Mouse (Mus musculus) MEL (cell line): ENCODE data around the gene Emsy. TPM values are rescaled to one million over a fixed set of nuclear protein-coding genes. Genes with fewer than 3 reads are reported as not detected.

Experiments used
- DNase-seq: peaks from one replicate; pipeline ENCODE4 v3.0.0; 2011; ENCODE audit warnings: low read depth, low spot score
- H3K27ac ChIP-seq: 2 replicates; pipeline ENCODE4 v1.5.1; 2012; ENCODE audit warnings: low read depth, mild to moderate bottlenecking, control low read depth, low read length, moderate library complexity; ENCODE audit not compliant: control insufficient read depth
- H3K27me3 ChIP-seq, 2 experiments: fragments of 150-350 bp in 1 of 2; sonication (generic) in 1 of 2; 2 replicates each; pipeline ENCODE4 v1.6.1; 2012; ENCODE audit warnings: low read length in 2 of 2, mild to moderate bottlenecking in 2 of 2, improper control_type of control experiment in 1 of 2, moderate library complexity in 1 of 2; ENCODE audit not compliant: insufficient read depth in 2 of 2, control insufficient read depth in 1 of 2
- H3K36me3 ChIP-seq, 2 experiments: 2 replicates each; pipeline ENCODE4 v1.6.1; 2012 to 2014; ENCODE audit warnings: low read length in 2 of 2, improper control_type of control experiment in 1 of 2, inconsistent platforms in 1 of 2, mild to moderate bottlenecking in 1 of 2; ENCODE audit not compliant: insufficient read depth in 2 of 2, control insufficient read depth in 1 of 2
- H3K4me1 ChIP-seq, 2 experiments: fragments of 150-350 bp in 1 of 2; sonication (generic) in 1 of 2; 2 replicates each; pipeline ENCODE4 v1.6.1; 2012; ENCODE audit warnings: low read length in 2 of 2, improper control_type of control experiment in 1 of 2, mild to moderate bottlenecking in 1 of 2; ENCODE audit not compliant: insufficient read depth in 2 of 2, control insufficient read depth in 1 of 2
- H3K4me3 ChIP-seq, 2 experiments: fragments of 150-350 bp in 1 of 2; sonication (generic) in 1 of 2; 2 replicates each; pipeline ENCODE4 v1.5.1; 2012; ENCODE audit warnings: low read depth in 2 of 2, low read length in 2 of 2, mild to moderate bottlenecking in 2 of 2, moderate library complexity in 2 of 2, control low read depth in 1 of 2, improper control_type of control experiment in 1 of 2; ENCODE audit not compliant: control insufficient read depth in 1 of 2, insufficient read depth in 1 of 2
- H3K79me2 ChIP-seq: 2 replicates; pipeline ENCODE4 v1.6.1; 2012; ENCODE audit warnings: mild to moderate bottlenecking, low read length, moderate library complexity; ENCODE audit not compliant: control insufficient read depth, poor library complexity, insufficient read depth
- H3K9ac ChIP-seq: 2 replicates; pipeline ENCODE4 v1.6.1; 2012; ENCODE audit warnings: low read depth, mild to moderate bottlenecking, control low read depth, low read length, moderate library complexity; ENCODE audit not compliant: control insufficient read depth, poor library complexity, severe bottlenecking
- H3K9me3 ChIP-seq: fragments of 150-350 bp; sonication (generic); replicated peaks from 2 replicates; pipeline ENCODE4 v1.6.1; 2012; ENCODE audit warnings: mild to moderate bottlenecking, low read length, improper control_type of control experiment, moderate library complexity; ENCODE audit not compliant: insufficient read depth
- CHD2 ChIP-seq: IDR thresholded peaks from 2 replicates; pipeline ENCODE4 v1.6.1; 2011; ENCODE audit warnings: low read length, improper control_type of control experiment
- E2F4 ChIP-seq: IDR thresholded peaks from 2 replicates; pipeline ENCODE4 v1.6.1; 2011; ENCODE audit warnings: low read depth, low read length, improper control_type of control experiment, borderline replicate concordance
- EP300 ChIP-seq, 2 experiments: IDR thresholded peaks; 2 replicates each; pipeline ENCODE4 v1.6.1; 2011; ENCODE audit warnings: improper control_type of control experiment in 2 of 2, low read length in 2 of 2, low read depth in 1 of 2, mild to moderate bottlenecking in 1 of 2
- ETS1 ChIP-seq: IDR thresholded peaks from 2 replicates; pipeline ENCODE4 v1.6.1; 2012; ENCODE audit warnings: low read depth, mild to moderate bottlenecking, inconsistent platforms, low read length, improper control_type of control experiment, moderate library complexity
- GATA1 ChIP-seq: IDR thresholded peaks from 2 replicates; pipeline ENCODE4 v1.6.1; 2011; ENCODE audit warnings: low read depth, low read length, improper control_type of control experiment
- HCFC1 ChIP-seq: IDR thresholded peaks from 2 replicates; pipeline ENCODE4 v1.6.1; 2012; ENCODE audit warnings: low read depth, mild to moderate bottlenecking, inconsistent platforms, low read length, improper control_type of control experiment, moderate library complexity
- JUND ChIP-seq: IDR thresholded peaks from 2 replicates; pipeline ENCODE4 v1.6.1; 2011; ENCODE audit warnings: low read depth, mild to moderate bottlenecking, improper control_type of control experiment, low read length
- KAT2A ChIP-seq: conservative IDR thresholded peaks from 2 replicates; pipeline ENCODE4 v1.6.1; 2012; ENCODE audit warnings: low read depth, low read length, improper control_type of control experiment, inconsistent platforms
- MAX ChIP-seq: IDR thresholded peaks from 2 replicates; pipeline ENCODE4 v1.6.1; 2011; ENCODE audit warnings: low read length, improper control_type of control experiment
- MEF2A ChIP-seq: IDR thresholded peaks from 2 replicates; pipeline ENCODE4 v1.6.1; 2014; ENCODE audit warnings: low read depth, mild to moderate bottlenecking, inconsistent platforms, low read length, improper control_type of control experiment; ENCODE audit not compliant: poor library complexity, insufficient replicate concordance, severe bottlenecking; ENCODE audit errors: extremely low read depth
- MXI1 ChIP-seq: IDR thresholded peaks from 2 replicates; pipeline ENCODE4 v1.6.1; 2011; ENCODE audit warnings: mild to moderate bottlenecking, low read depth, low read length, improper control_type of control experiment
- POLR2AphosphoS2 ChIP-seq: IDR thresholded peaks from 2 replicates; pipeline ENCODE4 v1.6.1; 2011; ENCODE audit warnings: low read length, improper control_type of control experiment
- RCOR1 ChIP-seq: IDR thresholded peaks from 2 replicates; pipeline ENCODE4 v1.6.1; 2012; ENCODE audit warnings: low read depth, mild to moderate bottlenecking, inconsistent platforms, low read length, improper control_type of control experiment
- SIN3A ChIP-seq: IDR thresholded peaks from 2 replicates; pipeline ENCODE4 v1.6.1; 2012; ENCODE audit warnings: low read length, improper control_type of control experiment, inconsistent platforms
- TBP ChIP-seq: IDR thresholded peaks from 2 replicates; pipeline ENCODE4 v1.8.0; 2011; ENCODE audit warnings: low read depth, low read length, improper control_type of control experiment
- TCF12 ChIP-seq: IDR thresholded peaks from 2 replicates; pipeline ENCODE4 v1.6.1; 2014; ENCODE audit warnings: low read depth, mild to moderate bottlenecking, inconsistent platforms, low read length, improper control_type of control experiment, moderate library complexity
- USF2 ChIP-seq, 2 experiments: IDR thresholded peaks; 2 replicates each; pipeline ENCODE4 v1.6.1; 2011 to 2012; ENCODE audit warnings: improper control_type of control experiment in 2 of 2, low read length in 2 of 2, borderline replicate concordance in 1 of 2, inconsistent platforms in 1 of 2, low read depth in 1 of 2, mild to moderate bottlenecking in 1 of 2; ENCODE audit not compliant: insufficient read depth in 1 of 2
- ZNF384 ChIP-seq: IDR thresholded peaks from 2 replicates; pipeline ENCODE4 v1.6.1; 2012; ENCODE audit warnings: low read depth, mild to moderate bottlenecking, inconsistent platforms, low read length, improper control_type of control experiment
- polyA plus RNA-seq, 2 experiments: library from polyadenylated mRNA; stranded (reverse) in 1 of 2; unstranded in 1 of 2; fragments of >175 nt in 1 of 2; fragments of >200 nt in 1 of 2; gene quantifications; 2 replicates each; pipeline versions ENCODE4 v1.2.1 to v1.2.4; 2012; ENCODE audit warnings: low replicate concordance in 2 of 2, low read depth in 1 of 2; ENCODE audit not compliant: insufficient read length in 2 of 2, insufficient read depth in 1 of 2, missing spikeins in 1 of 2
- total RNA-seq: library from RNA; depleted of rRNA; stranded (reverse); fragments of 300-350 nt; gene quantifications from 2 replicates; pipeline ENCODE4 v1.2.3, GENCODE M21; 2012

Emsy gene
- total and polyA plus RNA-seq, 3 experiments = 10.2 to 24.1 TPM; not detected in 1

GRCm38 (mm10) chr7:98677511-98677910 lies 20.9 kb upstream of the Emsy start:
- TF ChIP-seq SIN3A (no peak), JUND (no peak), GATA1 (no peak), USF2 (IDR thresholded peaks at IDR 0.05; ENCODE audit: borderline replicate concordance in 1 of 2, insufficient read depth in 1 of 2, low read depth in 1 of 2, low read length in 2 of 2) (no peak), ZNF384 (no peak), TCF12 (no peak), MXI1 (no peak), MAX (no peak), HCFC1 (no peak), POLR2AphosphoS2 (no peak), TBP (no peak), MEF2A (no peak), KAT2A (no peak)

GRCm38 (mm10) chr7:98674344-98674743 lies 17.8 kb upstream of the Emsy start:
- peaks cover 0 to 13% of the 10 kb centered on the region in 2 experiments; a peak in 2 of 4 replicates for H3K4me1 ChIP-seq
- H3K79me2 ChIP-seq = no peaks in the 10 kb centered on the region
- H3K27ac ChIP-seq = no peak overlapping the region
- TF ChIP-seq RCOR1 (0 out of 2 replicates have a peak, but pooled peaks have one; percentile 21), CHD2 (no peak), ETS1 (peak; percentile 65), TCF12 (peak; percentile 45), GATA1 (peak; percentile 62), EP300 (IDR thresholded peaks at IDR 0.05; ENCODE audit: low read depth in 1 of 2, low read length in 2 of 2) (peak; percentile 43 to 58; a peak in 3 of 4 replicates), E2F4 (no peak)
- H3K9me3 ChIP-seq = no peaks in the 10 kb centered on the region
- no peak overlapping the region for H3K4me3 ChIP-seq
- peak; percentile 28 for DNase-seq
- peaks cover 0 to 2% of the 10 kb centered on the region in 2 experiments; a peak in 2 of 4 replicates for H3K27me3 ChIP-seq
- H3K9ac ChIP-seq = no peak overlapping the region
- H3K36me3 ChIP-seq = peaks cover 0 to 6% of the 10 kb centered on the region in 2 experiments; a peak in 2 of 4 replicates

More at GRCm38 (mm10) chr7:98677511-98677910, 20.9 kb upstream of the Emsy start:
- Histone ChIP-seq H3K4me1 (peaks cover 0 to 7% of the 10 kb centered on the region in 2 experiments; a peak in 1 of 4 replicates), H3K9ac (no peak overlapping the region), H3K27ac (no peak overlapping the region), H3K79me2 (no peaks in the 10 kb centered on the region), H3K9me3 (no peaks in the 10 kb centered on the region), H3K36me3 (peaks cover 0 to 6% of the 10 kb centered on the region in 2 experiments; a peak in 2 of 4 replicates), H3K4me3 (no peak overlapping the region), H3K27me3 (peaks cover 2% of the 10 kb centered on the region in 2 experiments; a peak in 2 of 4 replicates)
- no peak for DNase-seq
